Mouse (Mus musculus) hematopoietic stem cell, adult 5-6 weeks (primary cell): ENCODE results near the gene Tns1. TPM values are rescaled to one million over a fixed set of nuclear protein-coding genes. Genes with fewer than 3 reads are reported as not detected.

ENCODE experiments used
- ATAC-seq, 2 experiments: fragments of 125-278 bp in 1 of 2; replicated peaks in 1 of 2; 2 replicates each; pipeline ENCODE4 v1.8.0; 2016 to 2017; ENCODE audit warnings: inconsistent platforms in 2 of 2, mild to moderate bottlenecking in 2 of 2, moderate number of reproducible peaks in 2 of 2, low read depth in 1 of 2, moderate TSS enrichment in 1 of 2; ENCODE audit not compliant: low FRiP score in 2 of 2, poor library complexity in 2 of 2, severe bottlenecking in 2 of 2, insufficient read depth in 1 of 2, low TSS enrichment in 1 of 2
- total RNA-seq: library from RNA; stranded (forward); fragments of 172-1452, 232-1000 nt; gene quantifications from 2 replicates; pipeline ENCODE4 v1.2.3, GENCODE M21; 2017

Tns1 gene
- total RNA-seq, 1 experiment from 2014 or later, result 16.1 TPM

GRCm38 (mm10) chr1:73951178-73951577 lies 173.1 kb downstream of the Tns1 start:
- no peak for ATAC-seq

GRCm38 (mm10) chr1:73948757-73949156 lies 175.5 kb downstream of the Tns1 start:
- no peak for ATAC-seq

- ATAC-seq, result no peak
Observed at GRCm38 (mm10) chr1:73947525-73948304, 176.5 kb downstream of the Tns1 start.

- no peak for ATAC-seq
Observed at GRCm38 (mm10) chr1:73946701-73947100, 177.5 kb downstream of the Tns1 start.

- ATAC-seq, result no peak
Observed at GRCm38 (mm10) chr1:73944393-73944792, 179.9 kb downstream of the Tns1 start.

GRCm38 (mm10) chr1:73943667-73944289 lies 180.5 kb downstream of the Tns1 start:
- no peak for ATAC-seq

GRCm38 (mm10) chr1:73943255-73943654 lies 181.0 kb downstream of the Tns1 start:
- no peak for ATAC-seq

GRCm38 (mm10) chr1:73942243-73942642 lies 182.0 kb downstream of the Tns1 start:
- ATAC-seq, result no peak

- ATAC-seq, result no peak
Observed at GRCm38 (mm10) chr1:73941697-73942096, 182.6 kb downstream of the Tns1 start.

- ATAC-seq, result no peak
Observed at GRCm38 (mm10) chr1:73940491-73941204, 183.6 kb downstream of the Tns1 start.

GRCm38 (mm10) chr1:73938597-73938996 lies 185.7 kb downstream of the Tns1 start:
- ATAC-seq, result no peak

- no peak for ATAC-seq
Observed at GRCm38 (mm10) chr1:73937805-73938204, 186.4 kb downstream of the Tns1 start.

GRCm38 (mm10) chr1:73936537-73936936 lies 187.7 kb downstream of the Tns1 start:
- ATAC-seq, result peak; percentile 33 to 44; a peak in 1 of 4 replicates

GRCm38 (mm10) chr1:73935442-73936080 lies 188.7 kb downstream of the Tns1 start:
- no peak for ATAC-seq

- no peak for ATAC-seq
Observed at GRCm38 (mm10) chr1:73933146-73933490, 191.1 kb downstream of the Tns1 start.

GRCm38 (mm10) chr1:73932421-73933145 lies 191.7 kb downstream of the Tns1 start:
- no peak for ATAC-seq

GRCm38 (mm10) chr1:73931851-73932250 lies 192.4 kb downstream of the Tns1 start:
- ATAC-seq, result no peak
